Mouse (Mus musculus): ENCODE results near the gene Ggn.

DNA sequence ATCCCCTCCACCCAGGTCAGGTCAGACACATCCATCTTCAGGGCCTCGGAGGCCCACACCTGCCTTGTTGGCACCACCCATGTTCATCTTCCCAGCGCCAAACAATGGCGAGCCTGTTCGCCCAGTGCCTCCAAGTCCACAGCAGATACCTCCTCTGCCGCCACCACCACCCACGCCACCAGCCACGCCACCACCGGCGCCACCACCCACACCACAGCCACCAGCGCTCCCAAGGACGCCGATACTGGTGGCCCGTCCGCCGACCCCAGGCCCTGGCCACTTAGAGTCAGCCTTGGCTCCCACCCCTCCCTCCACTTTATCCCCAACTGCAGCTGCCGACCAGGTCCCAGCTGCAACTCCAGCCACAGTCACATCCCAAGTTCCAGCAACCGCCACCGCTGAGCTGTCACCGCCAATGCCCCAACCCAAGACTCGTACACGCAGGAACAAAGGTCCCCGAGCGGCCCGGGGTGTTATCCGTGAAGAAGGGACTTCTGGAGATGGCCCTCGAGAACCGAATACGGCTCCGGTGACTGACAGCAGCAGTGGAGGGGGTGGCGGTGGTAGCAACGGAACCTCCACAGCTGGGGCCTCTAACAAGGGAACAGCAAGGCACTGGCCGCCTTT is 2.5 kb downstream of the Ggn start:
- no peak for TF ChIP-seq GATA1 (IDR thresholded peaks at IDR 0.05; ENCODE audit: borderline replicate concordance, low read length)
- no peak for TF ChIP-seq FLI1 (IDR thresholded peaks at IDR 0.05; ENCODE audit: low read length)

Measured in megakaryocyte, embryonic 14.5 days (primary cell).